Mouse (Mus musculus) forebrain, embryonic 16.5 days (tissue): ENCODE data around the gene Ankfn1. TPM values are rescaled to one million over a fixed set of nuclear protein-coding genes. Genes with fewer than 3 reads are reported as not detected.

Source experiments
- ATAC-seq: fragments of 200-750 bp; cut with Nextera tagmentation; 2 replicates; pipeline ENCODE4 v1.8.0; 2017; ENCODE audit warnings: mild to moderate bottlenecking, moderate library complexity
- H3K27ac ChIP-seq: fragments of 300-500 bp; sonication (generic); 2 replicates; pipeline ENCODE4 v1.5.1; 2014; ENCODE audit warnings: low read length, control low read depth
- H3K27me3 ChIP-seq: fragments of 300-500 bp; sonication (generic); replicated peaks from 2 replicates; pipeline ENCODE4 v1.6.1; 2014; ENCODE audit warnings: low read length; ENCODE audit not compliant: control insufficient read depth, insufficient read depth
- H3K36me3 ChIP-seq: fragments of 300-500 bp; sonication (generic); 2 replicates; pipeline ENCODE4 v1.6.1; 2014; ENCODE audit not compliant: control insufficient read depth, insufficient read depth
- H3K4me1 ChIP-seq: fragments of 300-500 bp; sonication (generic); replicated peaks from 2 replicates; pipeline ENCODE4 v1.6.1; 2014; ENCODE audit warnings: low read length; ENCODE audit not compliant: control insufficient read depth, insufficient read depth
- H3K4me2 ChIP-seq: fragments of 300-500 bp; sonication (generic); 2 replicates; pipeline ENCODE4 v1.6.1; 2014; ENCODE audit warnings: mild to moderate bottlenecking, low read length, control low read depth
- H3K4me3 ChIP-seq: fragments of 300-500 bp; sonication (generic); replicated peaks from 2 replicates; pipeline ENCODE4 v1.5.1; 2014; ENCODE audit warnings: mild to moderate bottlenecking, low read length, control low read depth
- H3K9ac ChIP-seq: fragments of 300-500 bp; sonication (generic); replicated peaks from 2 replicates; pipeline ENCODE4 v1.6.1; 2014; ENCODE audit warnings: low read depth, low read length, control low read depth
- H3K9me3 ChIP-seq: fragments of 300-500 bp; sonication (generic); 2 replicates; pipeline ENCODE4 v1.6.1; 2016; ENCODE audit warnings: low read length; ENCODE audit not compliant: control insufficient read depth
- WGBS: fragments of 180-500 bp; shearing (Covaris S2); extraction: QIAGEN DNeasy Blood & Tissue Kit; methylation state at CpG from one replicate; pipeline ENCODE4 v1.1.7; 2014; 5-methylcytosine and 5-hydroxymethylcytosine counted together
- polyA plus RNA-seq: library from polyadenylated mRNA; unstranded; fragments of >200 nt; fragmentation: Nextera tagmentation; extraction: Ambion mirVana; gene quantifications from 2 replicates; pipeline ENCODE4 v1.2.1, GENCODE M21; 2015

The Ankfn1 gene
- polyA plus RNA-seq: 3.1 and 5.2 TPM in 2 replicates

DNA sequence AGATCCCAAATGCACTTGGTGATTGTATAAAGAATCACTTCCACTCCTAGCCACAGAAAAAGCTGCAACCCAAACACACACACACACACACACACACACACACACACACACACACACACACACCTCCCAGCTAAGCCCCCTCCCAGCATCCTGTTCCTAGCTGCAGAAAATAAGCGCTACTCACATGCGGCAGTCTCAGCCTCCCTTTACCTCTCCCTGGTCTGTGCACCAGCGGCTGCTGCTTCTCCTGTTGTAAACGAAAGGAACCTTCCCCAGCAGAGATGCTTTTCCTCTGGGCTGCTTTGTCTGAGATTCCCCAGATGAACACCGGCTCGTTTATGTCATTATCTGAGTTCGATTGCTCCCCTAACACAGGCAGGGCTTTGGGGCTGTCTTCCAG, at the start of gene Ankfn1:
Gene Ankfn1 (minus strand): TSS at position 223 of the 400 bp plus-strand sequence.
- Histone ChIP-seq H3K27me3 (no peaks in the 10 kb centered on the region), H3K27ac (no peak within 1 kb of the TSS), H3K4me3 (no peak within 1 kb of the TSS), H3K4me1 (no peaks in the 10 kb centered on the region), H3K4me2 (no peak within 1 kb of the TSS), H3K9ac (0 out of 2 replicates have a peak within 1 kb of the TSS, but pooled peaks have one; percentile 6), H3K9me3 (no peaks in the 10 kb centered on the region), H3K36me3 (no peaks in the 10 kb centered on the region)
- 27% methylated on average over 7 of the region's 7 CpGs for WGBS
- no peak for ATAC-seq

DNA sequence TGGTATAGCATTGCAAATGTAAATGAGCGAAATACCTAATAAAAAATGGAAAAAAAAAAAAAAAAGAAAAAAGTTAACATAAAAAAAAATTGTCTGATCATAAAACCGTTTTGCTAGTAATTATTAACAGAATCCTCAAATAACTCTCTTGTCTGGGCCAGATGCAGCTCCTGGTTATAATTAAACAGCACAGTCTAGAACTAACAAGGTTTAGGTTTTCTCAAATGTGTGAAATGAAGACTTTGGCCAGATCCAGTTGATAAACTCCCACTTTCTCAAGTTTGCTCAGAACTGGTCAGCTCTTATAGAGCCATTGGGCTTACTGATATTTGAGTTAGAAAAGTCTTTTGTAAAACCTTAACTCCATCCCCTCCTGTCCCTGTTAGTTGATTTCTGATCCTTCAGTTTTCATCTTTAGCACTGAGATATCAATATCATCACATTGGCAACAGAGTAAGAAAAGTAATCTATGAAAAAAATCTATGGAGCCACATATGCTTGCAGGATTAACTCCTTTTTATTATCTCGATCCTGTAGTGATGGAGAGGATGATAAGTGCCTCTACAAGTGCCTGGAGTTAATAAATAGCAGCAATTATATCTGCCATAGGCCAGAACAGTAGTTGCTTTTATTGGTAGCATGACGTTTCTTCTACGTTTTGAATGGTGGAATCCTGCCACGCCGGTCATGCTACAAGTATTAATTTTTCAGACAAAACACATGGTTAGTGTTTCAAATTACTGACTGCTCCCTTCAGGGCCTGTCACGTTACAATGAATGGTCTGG, 46.4 kb upstream of the Ankfn1 start:
- Histone ChIP-seq H3K9me3 (no peaks in the 10 kb centered on the region), H3K4me2 (no peak overlapping the region), H3K4me3 (no peak overlapping the region), H3K36me3 (no peaks in the 10 kb centered on the region), H3K27me3 (no peaks in the 10 kb centered on the region), H3K9ac (no peak overlapping the region), H3K27ac (no peak overlapping the region), H3K4me1 (no peaks in the 10 kb centered on the region)
- WGBS: 76% methylated on average over 8 of the region's 8 CpGs
- no peak for ATAC-seq

DNA sequence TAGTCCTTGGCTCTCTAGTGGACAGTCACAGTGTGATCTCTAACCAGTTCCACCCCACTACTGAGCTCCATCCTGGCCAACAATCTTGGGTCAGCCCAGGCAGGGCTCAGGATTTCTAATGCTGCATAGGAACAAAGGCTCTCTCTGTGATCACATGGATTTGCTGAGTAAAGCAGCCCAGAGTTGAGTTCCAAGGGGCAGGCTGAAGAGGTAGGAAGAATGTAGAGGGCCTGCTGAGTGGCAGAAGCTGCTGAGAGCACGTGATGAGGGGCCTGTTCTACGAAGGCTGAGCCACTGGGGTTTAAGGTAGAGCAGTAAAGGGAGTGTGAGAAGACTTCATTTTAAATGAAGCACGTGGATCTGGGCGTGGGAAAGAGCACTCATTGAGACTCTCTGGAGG, 41.1 kb upstream of the Ankfn1 start:
- no peaks in the 10 kb centered on the region for H3K4me1 ChIP-seq
- no peaks in the 10 kb centered on the region for H3K27me3 ChIP-seq
- no peak for ATAC-seq
- H3K36me3 ChIP-seq: no peaks in the 10 kb centered on the region
- H3K9ac ChIP-seq: no peak overlapping the region
- H3K4me2 ChIP-seq: no peak overlapping the region
- H3K9me3 ChIP-seq: no peaks in the 10 kb centered on the region
- H3K4me3 ChIP-seq: no peak overlapping the region
- WGBS: 10% methylated on average over 4 of the region's 4 CpGs
- no peak overlapping the region for H3K27ac ChIP-seq

DNA sequence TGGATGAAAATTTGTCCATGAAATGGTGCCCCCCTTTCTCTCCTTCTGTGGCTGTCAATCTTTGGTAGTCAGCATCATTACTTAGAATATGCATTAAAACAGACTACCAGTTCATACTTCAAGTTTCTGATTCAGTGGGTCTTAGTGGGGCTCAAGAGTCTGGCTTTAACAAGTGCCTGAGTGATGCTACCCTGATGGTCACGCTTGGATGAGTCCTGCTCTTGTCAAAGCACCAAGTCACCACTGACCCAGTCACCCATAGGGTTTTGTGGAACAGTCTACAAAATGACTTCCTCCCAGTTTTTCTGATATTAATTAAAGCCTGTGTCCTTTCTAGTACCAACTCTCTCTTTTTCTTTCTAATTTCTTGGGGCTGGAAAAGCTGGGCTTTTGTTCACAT, 34.0 kb upstream of the Ankfn1 start:
- H3K36me3 ChIP-seq: no peaks in the 10 kb centered on the region
- ATAC-seq: no peak
- H3K9ac ChIP-seq: no peak overlapping the region
- H3K4me1 ChIP-seq: no peaks in the 10 kb centered on the region
- no peak overlapping the region for H3K4me3 ChIP-seq
- H3K9me3 ChIP-seq: no peaks in the 10 kb centered on the region
- H3K27ac ChIP-seq: no peak overlapping the region
- no peaks in the 10 kb centered on the region for H3K27me3 ChIP-seq
- WGBS: 81% methylated on average over 1 of the region's 1 CpGs
- no peak overlapping the region for H3K4me2 ChIP-seq

DNA sequence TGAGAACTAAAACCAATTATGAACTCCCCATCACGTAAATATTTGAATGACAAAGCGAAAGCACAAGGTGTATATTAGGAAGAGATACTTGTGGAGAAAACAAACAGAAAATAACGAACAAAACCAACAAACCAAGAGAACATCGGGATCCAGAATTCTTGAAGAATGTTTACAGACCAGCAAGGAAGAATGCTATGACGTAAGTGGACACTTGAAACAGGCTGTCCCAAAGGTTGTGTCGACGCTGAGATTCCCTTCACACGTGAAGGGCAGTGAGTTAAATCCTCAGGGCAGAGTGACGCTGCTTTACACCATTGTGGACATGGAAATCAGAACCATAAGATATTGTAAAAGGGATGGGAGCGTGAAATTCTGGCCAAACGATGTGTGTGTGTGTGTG, 30.5 kb upstream of the Ankfn1 start:
- Histone ChIP-seq H3K27me3 (no peaks in the 10 kb centered on the region), H3K4me1 (no peaks in the 10 kb centered on the region; the same call in 1 of the 2 replicates), H3K4me3 (no peak overlapping the region), H3K9me3 (no peaks in the 10 kb centered on the region), H3K36me3 (no peaks in the 10 kb centered on the region), H3K27ac (no peak overlapping the region), H3K4me2 (no peak overlapping the region), H3K9ac (no peak overlapping the region)
- ATAC-seq: no peak
- WGBS: 82% methylated on average over 11 of the region's 11 CpGs

DNA sequence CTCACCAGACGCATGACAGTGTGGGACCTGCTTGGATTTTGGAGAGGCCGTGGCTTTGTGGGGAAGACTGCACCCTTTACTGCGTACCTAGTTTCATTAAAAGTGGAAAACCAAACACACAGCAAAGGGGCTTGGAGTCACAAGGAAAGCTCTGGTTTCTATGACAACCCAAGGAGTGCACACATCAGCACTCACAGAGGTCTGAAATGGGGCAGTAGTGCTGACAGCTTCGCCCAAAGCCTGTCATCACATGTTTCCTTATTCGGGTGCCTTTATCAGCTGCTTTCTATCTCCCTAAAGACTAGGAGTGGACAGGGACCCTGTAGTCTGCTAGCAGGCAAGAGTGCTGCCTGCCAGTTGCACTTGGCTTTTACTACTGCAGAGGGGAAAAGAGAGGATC, 27.4 kb upstream of the Ankfn1 start:
- H3K9ac ChIP-seq: no peak overlapping the region
- no peak overlapping the region for H3K27ac ChIP-seq
- H3K27me3 ChIP-seq: no peaks in the 10 kb centered on the region
- WGBS: 65% methylated on average over 5 of the region's 5 CpGs
- H3K4me1 ChIP-seq: no peaks in the 10 kb centered on the region; the same call in 1 of the 2 replicates
- no peaks in the 10 kb centered on the region for H3K9me3 ChIP-seq
- no peaks in the 10 kb centered on the region for H3K36me3 ChIP-seq
- peak; percentile 33; the same call in 1 of the 2 replicates for ATAC-seq
- no peak overlapping the region for H3K4me2 ChIP-seq
- H3K4me3 ChIP-seq: no peak overlapping the region

DNA sequence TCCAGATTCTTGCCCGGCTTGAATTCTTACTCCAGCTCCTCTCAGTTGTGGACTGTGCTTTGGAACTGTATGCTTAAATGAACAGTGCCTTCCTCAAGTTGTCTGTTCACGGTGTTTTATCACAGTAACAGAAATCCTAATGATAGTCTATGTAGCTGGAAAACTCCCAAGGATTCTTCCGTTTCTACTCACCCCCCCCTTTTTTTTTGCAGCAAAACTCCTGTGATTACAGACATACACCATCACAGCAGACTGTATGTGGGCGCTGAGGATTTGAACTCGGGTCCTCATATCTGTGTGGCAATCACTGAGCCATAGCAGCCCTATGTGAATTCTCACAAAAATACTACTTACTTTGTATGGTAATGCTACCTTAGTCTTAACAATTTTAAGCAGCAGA, 26.5 kb upstream of the Ankfn1 start:
- no peak overlapping the region for H3K27ac ChIP-seq
- WGBS: 81% methylated on average over 5 of the region's 5 CpGs
- no peak for ATAC-seq

DNA sequence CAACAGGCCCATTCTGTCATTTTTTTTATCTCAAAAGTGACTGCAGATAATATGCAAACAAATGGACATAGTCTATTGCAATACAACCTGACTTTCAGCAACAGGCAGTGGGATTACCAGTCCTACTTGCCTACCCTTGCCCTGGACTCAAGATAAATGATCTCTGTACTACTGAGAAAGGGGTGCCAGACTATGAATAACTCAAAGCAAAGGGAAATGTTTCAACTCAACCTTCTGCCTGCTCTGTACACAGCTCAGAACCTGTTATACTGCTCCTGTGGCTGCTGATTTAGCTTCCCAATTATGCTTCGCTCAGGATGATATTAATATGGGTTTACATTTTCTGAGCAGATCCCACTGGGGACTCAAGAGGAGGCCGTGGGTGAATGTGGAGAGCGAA, 15.3 kb upstream of the Ankfn1 start:
- 85% methylated on average over 3 of the region's 3 CpGs for WGBS

More for the DNA sequence above, 26.5 kb upstream of the Ankfn1 start:
- Histone ChIP-seq H3K9ac (no peak overlapping the region), H3K4me1 (no peaks in the 10 kb centered on the region; the same call in 1 of the 2 replicates), H3K9me3 (no peaks in the 10 kb centered on the region), H3K4me2 (no peak overlapping the region), H3K27me3 (no peaks in the 10 kb centered on the region), H3K4me3 (no peak overlapping the region), H3K36me3 (no peaks in the 10 kb centered on the region)

DNA sequence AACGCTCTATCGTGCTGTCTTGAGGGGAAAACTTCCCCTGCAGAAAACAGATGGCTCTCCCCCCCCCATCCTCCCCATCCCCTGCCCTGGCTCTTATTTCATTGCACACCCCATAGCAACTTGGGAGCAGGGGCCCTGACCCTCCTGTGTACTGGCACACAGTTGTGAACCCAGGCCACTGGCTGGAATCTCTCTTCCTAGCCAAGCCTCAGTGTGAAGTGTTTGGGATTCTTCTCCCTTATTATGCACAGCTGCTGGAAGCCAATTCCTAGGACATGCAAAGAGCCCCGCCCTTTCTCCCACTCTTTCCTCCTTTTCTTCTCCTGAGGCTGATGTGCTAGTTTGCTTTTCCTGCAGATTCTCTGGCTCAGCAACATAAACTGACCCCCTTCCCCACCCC, 1.4 kb downstream of the Ankfn1 start:
- H3K27ac ChIP-seq: no peak overlapping the region
- WGBS: 76% methylated on average over 3 of the region's 3 CpGs
- H3K9ac ChIP-seq: no peak overlapping the region
- H3K27me3 ChIP-seq: no peaks in the 10 kb centered on the region
- no peaks in the 10 kb centered on the region for H3K4me1 ChIP-seq
- H3K9me3 ChIP-seq: no peaks in the 10 kb centered on the region
- ATAC-seq: no peak
- H3K36me3 ChIP-seq: no peaks in the 10 kb centered on the region
- H3K4me2 ChIP-seq: no peak overlapping the region
- no peak overlapping the region for H3K4me3 ChIP-seq

More for the DNA sequence above, 15.3 kb upstream of the Ankfn1 start:
- H3K9me3 ChIP-seq: no peaks in the 10 kb centered on the region
- H3K4me1 ChIP-seq: no peaks in the 10 kb centered on the region
- no peak overlapping the region for H3K4me2 ChIP-seq
- no peak overlapping the region for H3K9ac ChIP-seq
- no peak overlapping the region for H3K4me3 ChIP-seq
- no peaks in the 10 kb centered on the region for H3K36me3 ChIP-seq
- no peak for ATAC-seq
- H3K27me3 ChIP-seq: no peaks in the 10 kb centered on the region
- H3K27ac ChIP-seq: no peak overlapping the region
